Mouse (Mus musculus) spleen, adult 18-20 months (tissue): ENCODE measurements around the gene H2al1m.
"Not testable (repeated sequence)": the region's sequence is repeated elsewhere in the genome, so short reads cannot be mapped to it uniquely, and the experiment has no call there.

ENCODE experiments used
- DNase-seq, 2 experiments: peaks; one replicate each; pipeline ENCODE4 v3.0.0; 2022; ENCODE audit warnings: mixed read lengths in 2 of 2

H2al1m gene

GRCm38 (mm10) chrX:9283464-9283863 lies at the start of gene H2al1m:
Gene H2al1m (plus strand): TSS chrX:9283764.
- DNase-seq = not testable (repeated sequence)

GRCm38 (mm10) chrX:9240737-9241591 lies 42.6 kb upstream of the H2al1m start:
- no peak for DNase-seq

- no peak for DNase-seq
Observed at GRCm38 (mm10) chrX:9243381-9243864, 40.1 kb upstream of the H2al1m start.

- no peak for DNase-seq
Observed at GRCm38 (mm10) chrX:9244603-9245336, 38.8 kb upstream of the H2al1m start.

GRCm38 (mm10) chrX:9248911-9249310 lies 34.7 kb upstream of the H2al1m start:
- no peak for DNase-seq

GRCm38 (mm10) chrX:9253990-9254389 lies 29.6 kb upstream of the H2al1m start:
- no peak for DNase-seq

GRCm38 (mm10) chrX:9254901-9255300 lies 28.7 kb upstream of the H2al1m start:
- DNase-seq = no peak

- DNase-seq = no peak
Observed at GRCm38 (mm10) chrX:9256766-9257165, 26.8 kb upstream of the H2al1m start, which contains the start of gene Gm14862. Gene Gm14862 (minus strand): TSS chrX:9256899.

GRCm38 (mm10) chrX:9257831-9258230 lies 25.7 kb upstream of the H2al1m start:
- DNase-seq = no peak

GRCm38 (mm10) chrX:9259267-9259666 lies 24.3 kb upstream of the H2al1m start:
- DNase-seq = no peak

- DNase-seq = no peak
Observed at GRCm38 (mm10) chrX:9271112-9271511, 12.5 kb upstream of the H2al1m start.

GRCm38 (mm10) chrX:9271947-9272459 lies 11.6 kb upstream of the H2al1m start:
- no peak for DNase-seq

GRCm38 (mm10) chrX:9272460-9273361 lies 10.9 kb upstream of the H2al1m start, which contains the start of gene Xk:
Gene Xk (plus strand): TSS chrX:9272756.
- DNase-seq = peak; percentile 51 to 62

- DNase-seq = no peak
Observed at GRCm38 (mm10) chrX:9273377-9274002, 10.1 kb upstream of the H2al1m start.

GRCm38 (mm10) chrX:9274321-9274720 lies 9.2 kb upstream of the H2al1m start:
- no peak for DNase-seq

- DNase-seq = not testable (repeated sequence)
Observed at GRCm38 (mm10) chrX:9293140-9293829, 9.7 kb downstream of the H2al1m start.

- DNase-seq = no peak
Observed at GRCm38 (mm10) chrX:9298413-9298864, 14.9 kb downstream of the H2al1m start.

GRCm38 (mm10) chrX:9302791-9303190 lies 19.2 kb downstream of the H2al1m start:
- DNase-seq = no peak

- DNase-seq = no peak
Observed at GRCm38 (mm10) chrX:9303455-9303854, 19.9 kb downstream of the H2al1m start.

- DNase-seq = not testable (repeated sequence)
Observed at GRCm38 (mm10) chrX:9316457-9316856, 32.9 kb downstream of the H2al1m start.

GRCm38 (mm10) chrX:9327954-9328353 lies 44.4 kb downstream of the H2al1m start:
- DNase-seq = not testable (repeated sequence)
